28 mouse cellular contexts compared by ENCODE assay signal in the genomic region with DNA sequence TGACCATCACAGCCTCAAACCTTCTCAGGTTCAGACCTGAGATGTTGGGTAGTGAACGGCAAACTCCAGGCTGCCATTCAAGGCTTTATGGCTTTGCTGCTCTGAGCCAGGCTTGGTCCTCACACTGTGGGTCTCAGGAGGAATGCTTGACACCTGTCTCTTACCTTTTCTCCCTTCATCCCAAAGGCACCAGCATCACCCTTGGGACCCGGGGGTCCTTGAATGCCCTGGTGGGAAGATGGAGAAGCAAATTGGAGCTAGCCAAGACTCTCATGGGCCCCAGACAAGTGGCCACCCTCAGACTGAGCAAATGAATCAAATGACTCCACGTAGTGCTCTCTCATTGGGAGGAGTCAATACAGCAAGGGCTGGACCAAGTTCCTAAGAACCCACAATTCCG. TPM values are rescaled to one million over a fixed set of nuclear protein-coding genes. Genes with fewer than 3 reads are reported as not detected.
"Had no signal": no experiment of that assay in that cellular context is flagged by ENCODE, and none has a peak within 500 bp of the region (broad histone marks: within the 10 kb centered on the region; RNA-seq: fewer than 3 reads in every experiment).

No protein-coding gene starts in this region.

- DNase-seq: heart, postnatal 10 days; heart, postnatal 4 days; kidney, adult 11 months; kidney, adult 18-20 months; kidney, adult 2 months; kidney, adult 8-10 months; kidney, adult 9 months; kidney, postnatal 14 days; kidney, postnatal 36 days; kidney, postnatal 4 days; layer of hippocampus, adult 9-11 months; layer of hippocampus, postnatal 36 days had no signal

- H3K9me3 ChIP-seq: heart, embryonic 12.5 days; heart, embryonic 13.5 days; heart, embryonic 15.5 days; hindbrain, embryonic 10.5 days; hindbrain, embryonic 12.5 days; hindbrain, embryonic 13.5 days; hindbrain, embryonic 15.5 days; intestine, embryonic 15.5 days; kidney, embryonic 15.5 days had no signal

- H3K27ac ChIP-seq: heart, embryonic 13.5 days; heart, embryonic 15.5 days; hindbrain, embryonic 10.5 days; hindbrain, embryonic 12.5 days; hindbrain, embryonic 13.5 days; hindbrain, embryonic 14.5 days; hindbrain, embryonic 15.5 days; hindbrain, postnatal 0 days; intestine, embryonic 15.5 days; kidney, embryonic 15.5 days; kidney, postnatal 0 days; layer of hippocampus, adult 2 months; left cerebral cortex, adult 2 months had no signal

- H3K36me3 ChIP-seq: hindbrain, embryonic 12.5 days; hindbrain, embryonic 13.5 days; hindbrain, embryonic 15.5 days had no signal

- H3K4me3 ChIP-seq: heart, embryonic 12.5 days; heart, embryonic 13.5 days; heart, embryonic 15.5 days; hindbrain, embryonic 10.5 days; hindbrain, embryonic 12.5 days; hindbrain, embryonic 13.5 days; hindbrain, embryonic 15.5 days; intestine, embryonic 15.5 days; kidney, embryonic 15.5 days; layer of hippocampus, adult 2 months; left cerebral cortex, adult 2 months had no signal

- H3K27me3 ChIP-seq: heart, embryonic 12.5 days; heart, embryonic 13.5 days; heart, embryonic 15.5 days; hindbrain, embryonic 12.5 days; hindbrain, embryonic 13.5 days; hindbrain, embryonic 15.5 days; intestine, embryonic 15.5 days; kidney, embryonic 15.5 days had no signal

- H3K4me1 ChIP-seq: heart, embryonic 12.5 days; heart, embryonic 13.5 days; heart, embryonic 15.5 days; hindbrain, embryonic 12.5 days; hindbrain, embryonic 13.5 days; hindbrain, embryonic 15.5 days; kidney, embryonic 15.5 days had no signal

RNA-seq across cellular contexts. Expression of a gene that starts 8.3 kb away (rescaled TPM):
- total RNA-seq: hematopoietic stem cell, adult 5-6 weeks had no signal
- polyA plus RNA-seq: inflammation-experienced regulatory T-cells, adult 6 months had no signal
